Mouse (Mus musculus) mammary gland, adult 2 months (tissue): ENCODE measurements around the gene Gm29289. TPM values are rescaled to one million over a fixed set of nuclear protein-coding genes. Genes with fewer than 3 reads are reported as not detected.

Experiments used
- polyA plus RNA-seq: library from polyadenylated mRNA; depleted of rRNA; stranded (reverse); fragments of >200 nt; gene quantifications from 2 replicates; pipeline ENCODE4 v1.2.3, GENCODE M21; 2012; ENCODE audit warnings: low replicate concordance; rRNA removed

The Gm29289 gene
- polyA plus RNA-seq, result not detected in 2 replicates

DNA sequence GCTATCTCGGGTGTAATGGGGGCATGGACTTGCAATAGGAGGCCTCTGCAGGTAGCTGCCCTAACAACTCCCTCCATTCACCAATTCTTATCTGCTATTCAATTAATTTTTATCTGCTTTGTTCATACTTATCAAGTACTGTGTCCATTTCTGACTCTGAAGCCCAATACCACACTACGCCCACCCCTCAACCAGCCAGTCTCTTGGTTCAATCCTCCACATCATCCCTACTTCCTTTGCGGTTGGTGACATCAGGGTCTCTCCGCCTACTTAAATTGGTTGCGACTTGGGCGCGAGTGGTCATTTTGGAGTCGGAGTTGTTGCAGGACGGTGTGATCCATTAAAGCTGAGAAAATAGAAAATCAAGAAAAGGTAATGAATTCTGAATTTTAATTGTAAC lies at the start of gene Gm29289:
Gene Gm29289 (plus strand): TSS at position 301 of the 400 bp plus-strand sequence.

DNA sequence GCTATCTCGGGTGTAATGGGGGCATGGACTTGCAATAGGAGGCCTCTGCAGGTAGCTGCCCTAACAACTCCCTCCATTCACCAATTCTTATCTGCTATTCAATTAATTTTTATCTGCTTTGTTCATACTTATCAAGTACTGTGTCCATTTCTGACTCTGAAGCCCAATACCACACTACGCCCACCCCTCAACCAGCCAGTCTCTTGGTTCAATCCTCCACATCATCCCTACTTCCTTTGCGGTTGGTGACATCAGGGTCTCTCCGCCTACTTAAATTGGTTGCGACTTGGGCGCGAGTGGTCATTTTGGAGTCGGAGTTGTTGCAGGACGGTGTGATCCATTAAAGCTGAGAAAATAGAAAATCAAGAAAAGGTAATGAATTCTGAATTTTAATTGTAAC lies 31.7 kb upstream of the Gm29289 start, which contains the start of gene Gm10352:
Gene Gm10352 (plus strand): TSS at position 301 of the 400 bp plus-strand sequence.

Other genes with a start within 250 kb of the Gm29289 start
- not detected in 2 replicates for gene H2al2b, start 211.9 kb upstream of the Gm29289 start, polyA plus RNA-seq
- gene Gm4064, start 136.4 kb upstream of the Gm29289 start, polyA plus RNA-seq, result not detected in 2 replicates
- gene Rbmy, start 101.9 kb upstream of the Gm29289 start, polyA plus RNA-seq, result not detected in 2 replicates
- gene Gm10256, start 101.9 kb upstream of the Gm29289 start, polyA plus RNA-seq, result not detected in 2 replicates
- gene Gm10352, start 31.6 kb upstream of the Gm29289 start, polyA plus RNA-seq, result not detected in 2 replicates